Mouse (Mus musculus): ENCODE measurements around the gene Trrap. TPM values are rescaled to one million over a fixed set of nuclear protein-coding genes. Genes with fewer than 3 reads are reported as not detected.

Gene Trrap
- polyA plus RNA-seq, 1 experiment from 2014 or later: 65.2 TPM

DNA sequence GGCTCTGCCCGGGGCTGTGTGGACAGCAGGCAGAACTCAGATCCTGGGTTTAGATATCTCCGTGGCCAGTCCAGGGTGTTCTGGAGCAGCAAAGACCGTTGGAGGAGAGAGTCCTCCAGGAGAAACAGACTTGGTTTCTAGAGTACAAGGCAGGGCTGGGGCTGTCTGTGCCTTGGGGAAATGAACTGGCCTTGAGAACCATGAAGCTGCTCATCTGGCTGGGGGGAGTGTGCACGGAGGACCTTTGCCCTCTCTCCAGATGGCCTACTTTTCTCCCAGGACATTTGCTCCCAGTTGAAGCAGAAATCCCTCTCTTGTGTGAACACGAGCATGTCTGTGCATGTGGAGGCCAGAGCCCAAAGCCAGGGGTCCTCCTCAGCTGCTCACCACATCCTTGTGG lies 104.8 kb downstream of the Trrap start:
- Histone ChIP-seq H3K9ac (ENCODE audit: low read length) (no peak overlapping the region), H3K4me1 (ENCODE audit: control insufficient read depth in 2 of 2, insufficient read depth in 2 of 2, low read length in 2 of 2) (peaks cover 2 to 7% of the 10 kb centered on the region in 2 experiments; a peak in 3 of 4 replicates), H3K4me2 (ENCODE audit: low read length) (no peak overlapping the region), H3K9me3 (ENCODE audit: control insufficient read depth, low read length) (no peaks in the 10 kb centered on the region), H3K36me3 (ENCODE audit: control insufficient read depth, insufficient read depth, low read length) (peaks cover 7% of the 10 kb centered on the region), H3K27me3 (ENCODE audit: control insufficient read depth, insufficient read depth, low read length) (no peaks in the 10 kb centered on the region), H3K4me3 (ENCODE audit: control insufficient read depth in 1 of 2, insufficient read depth in 1 of 2, low read depth in 1 of 2, low read length in 2 of 2) (no peak overlapping the region), H3K27ac (replicated peaks in 1 of 2; ENCODE audit: control insufficient read depth in 1 of 2, insufficient read depth in 1 of 2, low read depth in 2 of 2, low read length in 2 of 2) (no peak overlapping the region)
- WGBS: 70% methylated on average over 5 of the region's 5 CpGs
- ATAC-seq (ENCODE audit: insufficient number of reproducible peaks, insufficient read depth, low FRiP score, low read depth): no peak

DNA sequence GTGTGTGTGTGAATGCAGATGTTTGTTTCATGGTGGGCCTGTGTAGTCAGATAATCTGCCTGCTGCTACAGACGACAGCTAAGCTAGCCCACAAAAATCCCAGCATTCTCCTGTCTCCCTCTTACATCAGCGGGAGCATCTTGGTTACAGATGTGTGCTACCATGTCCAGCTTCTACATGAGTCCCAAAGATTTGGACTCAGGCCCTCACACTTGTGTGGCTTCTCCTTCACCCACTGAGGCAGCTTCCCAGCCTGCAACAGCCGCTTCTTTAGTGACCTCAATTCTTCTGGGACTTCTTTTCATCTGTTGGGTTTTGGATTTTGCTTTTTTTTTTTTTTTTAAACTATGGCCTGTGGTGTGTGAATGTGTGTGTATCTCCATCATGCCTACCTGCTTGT lies 105.3 kb downstream of the Trrap start:
- H3K4me1 ChIP-seq (ENCODE audit: control insufficient read depth in 2 of 2, insufficient read depth in 2 of 2, low read length in 2 of 2): peaks cover 2 to 7% of the 10 kb centered on the region in 2 experiments; a peak in 3 of 4 replicates
- H3K36me3 ChIP-seq (ENCODE audit: control insufficient read depth, insufficient read depth, low read length): peaks cover 13% of the 10 kb centered on the region
- no peaks in the 10 kb centered on the region for H3K9me3 ChIP-seq (ENCODE audit: control insufficient read depth, low read length)
- H3K9ac ChIP-seq (ENCODE audit: low read length): no peak overlapping the region
- no peak overlapping the region for H3K27ac ChIP-seq (replicated peaks in 1 of 2; ENCODE audit: control insufficient read depth in 1 of 2, insufficient read depth in 1 of 2, low read depth in 2 of 2, low read length in 2 of 2)
- no peak overlapping the region for H3K4me2 ChIP-seq (ENCODE audit: low read length)
- 79% methylated on average over 3 of the region's 3 CpGs for WGBS
- no peaks in the 10 kb centered on the region for H3K27me3 ChIP-seq (ENCODE audit: control insufficient read depth, insufficient read depth, low read length)
- no peak for ATAC-seq (ENCODE audit: insufficient number of reproducible peaks, insufficient read depth, low FRiP score, low read depth)
- no peak overlapping the region for H3K4me3 ChIP-seq (ENCODE audit: control insufficient read depth in 1 of 2, insufficient read depth in 1 of 2, low read depth in 1 of 2, low read length in 2 of 2)

DNA sequence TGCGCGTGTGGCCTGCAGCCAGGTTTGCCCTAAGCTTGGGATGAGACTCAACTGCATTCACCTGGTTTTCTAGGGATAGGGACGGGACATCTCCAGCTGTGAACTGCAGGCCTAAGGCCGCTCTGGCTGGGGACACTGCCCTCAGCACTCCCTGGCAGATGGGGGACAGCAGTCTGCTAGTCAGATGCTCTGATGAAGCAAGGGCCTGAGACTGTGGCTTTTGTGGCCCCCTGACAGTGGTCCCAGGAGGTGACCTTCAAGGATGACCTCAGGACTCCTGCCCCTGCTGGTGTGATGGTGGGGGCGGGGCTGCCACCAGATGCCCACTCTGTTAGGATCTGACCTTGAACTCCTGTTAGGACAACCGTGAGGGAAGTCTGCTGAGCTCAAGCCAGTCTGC lies 107.7 kb downstream of the Trrap start:
- peaks cover 36% of the 10 kb centered on the region for H3K36me3 ChIP-seq (ENCODE audit: control insufficient read depth, insufficient read depth, low read length)
- H3K9me3 ChIP-seq (ENCODE audit: control insufficient read depth, low read length): no peaks in the 10 kb centered on the region
- no peak overlapping the region for H3K27ac ChIP-seq (replicated peaks in 1 of 2; ENCODE audit: control insufficient read depth in 1 of 2, insufficient read depth in 1 of 2, low read depth in 2 of 2, low read length in 2 of 2)
- WGBS: 86% methylated on average over 6 of the region's 6 CpGs
- ATAC-seq (ENCODE audit: insufficient number of reproducible peaks, insufficient read depth, low FRiP score, low read depth): no peak
- H3K4me2 ChIP-seq (ENCODE audit: low read length): no peak overlapping the region
- no peak overlapping the region for H3K9ac ChIP-seq (ENCODE audit: low read length)
- H3K27me3 ChIP-seq (ENCODE audit: control insufficient read depth, insufficient read depth, low read length): no peaks in the 10 kb centered on the region
- H3K4me3 ChIP-seq (ENCODE audit: control insufficient read depth in 1 of 2, insufficient read depth in 1 of 2, low read depth in 1 of 2, low read length in 2 of 2): no peak overlapping the region
- peaks cover 2 to 7% of the 10 kb centered on the region in 2 experiments; a peak in 3 of 4 replicates for H3K4me1 ChIP-seq (ENCODE audit: control insufficient read depth in 2 of 2, insufficient read depth in 2 of 2, low read length in 2 of 2)

DNA sequence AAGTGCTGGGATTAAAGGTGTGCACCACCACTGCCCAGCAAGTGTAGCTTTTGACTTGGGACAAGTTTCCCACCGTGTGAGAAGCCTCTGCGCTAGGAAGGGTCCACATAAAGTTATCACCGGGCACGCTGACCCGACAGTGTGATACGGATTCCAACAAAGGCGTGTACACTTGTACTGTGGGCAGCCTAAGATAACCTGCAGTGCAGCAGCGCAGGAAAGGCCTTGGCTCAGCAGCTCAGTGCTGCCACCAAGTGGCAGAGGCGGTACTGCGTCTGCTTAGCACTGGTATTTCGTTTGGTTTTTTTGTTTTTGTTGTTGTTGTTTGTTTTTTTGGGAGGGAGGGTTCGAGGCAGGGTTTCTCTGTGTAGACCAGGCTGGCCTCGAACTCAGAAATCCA lies 108.4 kb downstream of the Trrap start:
- H3K36me3 ChIP-seq (ENCODE audit: control insufficient read depth, insufficient read depth, low read length): peaks cover 43% of the 10 kb centered on the region
- H3K9me3 ChIP-seq (ENCODE audit: control insufficient read depth, low read length): no peaks in the 10 kb centered on the region
- H3K27me3 ChIP-seq (ENCODE audit: control insufficient read depth, insufficient read depth, low read length): no peaks in the 10 kb centered on the region
- H3K9ac ChIP-seq (ENCODE audit: low read length): no peak overlapping the region
- WGBS: 4% methylated on average over 13 of the region's 13 CpGs
- H3K4me3 ChIP-seq (ENCODE audit: control insufficient read depth in 1 of 2, insufficient read depth in 1 of 2, low read depth in 1 of 2, low read length in 2 of 2): no peak overlapping the region
- no peak overlapping the region for H3K27ac ChIP-seq (replicated peaks in 1 of 2; ENCODE audit: control insufficient read depth in 1 of 2, insufficient read depth in 1 of 2, low read depth in 2 of 2, low read length in 2 of 2)
- H3K4me1 ChIP-seq (ENCODE audit: control insufficient read depth in 2 of 2, insufficient read depth in 2 of 2, low read length in 2 of 2): peaks cover 2 to 7% of the 10 kb centered on the region in 2 experiments; a peak in 3 of 4 replicates
- no peak for ATAC-seq (ENCODE audit: insufficient number of reproducible peaks, insufficient read depth, low FRiP score, low read depth)
- H3K4me2 ChIP-seq (ENCODE audit: low read length): no peak overlapping the region

DNA sequence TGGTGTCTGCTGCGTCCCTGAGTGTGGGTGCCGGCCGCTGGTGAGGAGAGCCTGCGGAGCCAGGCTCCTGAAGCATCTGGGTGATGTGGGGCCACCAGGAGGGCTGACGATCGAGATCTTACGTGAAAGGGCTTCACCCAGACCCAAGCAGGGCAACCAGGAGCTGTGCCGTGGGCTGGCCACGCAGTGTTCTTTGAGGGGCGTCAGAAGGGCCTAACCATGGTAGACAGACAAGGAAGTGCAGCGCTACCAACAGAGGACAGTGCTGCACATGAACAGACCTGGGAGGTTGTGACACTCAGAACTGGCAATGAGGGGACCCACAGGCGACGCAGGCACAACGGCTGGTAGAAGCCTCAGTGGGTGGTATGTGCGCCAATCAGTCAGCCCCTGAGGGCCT lies 109.5 kb downstream of the Trrap start:
- no peaks in the 10 kb centered on the region for H3K9me3 ChIP-seq (ENCODE audit: control insufficient read depth, low read length)
- no peak for ATAC-seq (ENCODE audit: insufficient number of reproducible peaks, insufficient read depth, low FRiP score, low read depth)
- peaks cover 54% of the 10 kb centered on the region for H3K36me3 ChIP-seq (ENCODE audit: control insufficient read depth, insufficient read depth, low read length)
- no peak overlapping the region for H3K27ac ChIP-seq (replicated peaks in 1 of 2; ENCODE audit: control insufficient read depth in 1 of 2, insufficient read depth in 1 of 2, low read depth in 2 of 2, low read length in 2 of 2)
- no peaks in the 10 kb centered on the region for H3K27me3 ChIP-seq (ENCODE audit: control insufficient read depth, insufficient read depth, low read length)
- no peak overlapping the region for H3K4me2 ChIP-seq (ENCODE audit: low read length)
- no peak overlapping the region for H3K4me3 ChIP-seq (ENCODE audit: control insufficient read depth in 1 of 2, insufficient read depth in 1 of 2, low read depth in 1 of 2, low read length in 2 of 2)
- H3K4me1 ChIP-seq (ENCODE audit: control insufficient read depth in 2 of 2, insufficient read depth in 2 of 2, low read length in 2 of 2): peaks cover 2 to 10% of the 10 kb centered on the region in 2 experiments; a peak in 3 of 4 replicates
- WGBS: 92% methylated on average over 15 of the region's 15 CpGs
- no peak overlapping the region for H3K9ac ChIP-seq (ENCODE audit: low read length)

DNA sequence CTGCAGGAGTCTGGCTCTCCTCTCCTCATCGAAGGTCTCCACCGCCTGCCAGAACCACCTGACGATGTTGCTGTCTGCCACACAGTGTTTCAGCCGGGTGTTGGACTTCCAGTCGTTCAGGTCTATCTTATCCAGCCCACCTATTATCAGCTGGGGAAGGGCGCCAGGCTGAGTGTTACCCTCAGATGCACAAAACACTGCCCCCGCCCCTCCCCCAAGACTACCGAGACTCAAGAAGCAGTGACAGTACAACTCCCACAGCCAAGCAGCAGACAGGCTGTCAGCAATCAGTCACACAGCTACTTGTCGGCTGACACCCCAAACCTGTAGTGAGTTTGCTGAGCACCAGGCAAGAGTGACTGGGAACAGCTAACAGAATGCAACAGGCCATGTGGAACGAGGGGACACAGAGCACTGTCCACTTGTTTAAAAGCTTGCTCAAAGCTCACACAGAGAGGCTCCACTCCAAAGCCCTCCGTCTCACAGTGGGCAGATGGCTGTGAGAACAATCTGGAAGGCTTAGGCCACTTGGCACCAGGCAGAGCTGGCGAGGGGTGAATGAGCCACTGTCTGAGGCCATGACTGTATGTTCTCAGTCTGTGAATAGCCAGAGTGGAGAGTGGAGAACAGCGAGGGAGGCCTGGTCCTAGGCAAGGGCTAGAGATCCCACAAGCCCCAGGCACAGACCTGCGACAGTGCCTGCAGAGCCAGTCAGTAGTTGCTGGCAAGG lies 114.3 kb downstream of the Trrap start:
- no peak for ATAC-seq (ENCODE audit: insufficient number of reproducible peaks, insufficient read depth, low FRiP score, low read depth)
- 36% methylated on average over 14 of the region's 14 CpGs for WGBS
- no peaks in the 10 kb centered on the region for H3K27me3 ChIP-seq (ENCODE audit: control insufficient read depth, insufficient read depth, low read length)
- H3K9ac ChIP-seq (ENCODE audit: low read length): no peak overlapping the region
- H3K4me1 ChIP-seq (ENCODE audit: control insufficient read depth in 2 of 2, insufficient read depth in 2 of 2, low read length in 2 of 2): peaks cover 2 to 8% of the 10 kb centered on the region in 2 experiments; a peak in 2 of 4 replicates
- no peaks in the 10 kb centered on the region for H3K9me3 ChIP-seq (ENCODE audit: control insufficient read depth, low read length)
- no peak overlapping the region for H3K4me2 ChIP-seq (ENCODE audit: low read length)
- H3K4me3 ChIP-seq (ENCODE audit: control insufficient read depth in 1 of 2, insufficient read depth in 1 of 2, low read depth in 1 of 2, low read length in 2 of 2): no peak overlapping the region
- H3K27ac ChIP-seq (replicated peaks in 1 of 2; ENCODE audit: control insufficient read depth in 1 of 2, insufficient read depth in 1 of 2, low read depth in 2 of 2, low read length in 2 of 2): no peak overlapping the region; a peak in 2 of 4 replicates
- H3K36me3 ChIP-seq (ENCODE audit: control insufficient read depth, insufficient read depth, low read length): peaks cover 100% of the 10 kb centered on the region

DNA sequence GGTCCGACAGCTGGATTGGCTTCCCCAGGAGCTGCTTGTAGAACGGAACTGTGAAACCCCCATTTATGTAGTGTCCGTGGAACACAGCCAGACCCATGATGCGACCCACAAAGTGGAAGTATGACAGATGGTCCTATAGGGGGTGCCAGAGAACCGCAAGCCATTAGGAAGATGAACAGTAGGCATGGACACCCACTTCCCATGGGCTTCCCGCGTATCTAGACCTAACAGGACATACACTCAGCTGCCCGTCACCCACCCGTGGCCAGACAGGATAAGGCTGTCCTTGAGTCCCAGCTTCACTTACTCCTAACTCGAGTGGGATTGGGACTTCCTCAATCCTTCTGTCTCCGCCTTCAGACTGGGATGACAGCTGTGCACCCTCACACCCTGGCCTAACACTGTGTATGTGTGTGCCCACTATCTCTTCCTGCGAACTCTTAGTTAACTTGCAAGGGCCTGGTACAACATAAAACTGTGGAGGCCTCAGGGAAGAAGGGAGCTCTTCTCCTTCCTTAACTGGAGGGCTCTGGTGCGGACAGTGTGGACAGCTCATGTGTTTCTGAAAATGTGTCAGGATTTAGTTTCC lies 117.2 kb downstream of the Trrap start:
- ATAC-seq (ENCODE audit: insufficient number of reproducible peaks, insufficient read depth, low FRiP score, low read depth): no peak
- no peaks in the 10 kb centered on the region for H3K27me3 ChIP-seq (ENCODE audit: control insufficient read depth, insufficient read depth, low read length)
- no peak overlapping the region for H3K9ac ChIP-seq (ENCODE audit: low read length)
- no peak overlapping the region for H3K4me3 ChIP-seq (ENCODE audit: control insufficient read depth in 1 of 2, insufficient read depth in 1 of 2, low read depth in 1 of 2, low read length in 2 of 2)
- 0 out of 2 replicates have a peak, but pooled peaks cover 3% of the 10 kb centered on the region for H3K9me3 ChIP-seq (ENCODE audit: control insufficient read depth, low read length)
- H3K27ac ChIP-seq (replicated peaks in 1 of 2; ENCODE audit: control insufficient read depth in 1 of 2, insufficient read depth in 1 of 2, low read depth in 2 of 2, low read length in 2 of 2): no peak overlapping the region
- H3K36me3 ChIP-seq (ENCODE audit: control insufficient read depth, insufficient read depth, low read length): peaks cover 100% of the 10 kb centered on the region
- H3K4me1 ChIP-seq (ENCODE audit: control insufficient read depth in 2 of 2, insufficient read depth in 2 of 2, low read length in 2 of 2): peaks cover 2 to 8% of the 10 kb centered on the region in 2 experiments; a peak in 2 of 4 replicates
- 73% methylated on average over 13 of the region's 13 CpGs for WGBS
- no peak overlapping the region for H3K4me2 ChIP-seq (ENCODE audit: low read length)

Data from heart, embryonic 14.5 days (tissue).